Mouse (Mus musculus) hindbrain, embryonic 16.5 days (tissue): ENCODE data around the gene Prdx6. TPM values are rescaled to one million over a fixed set of nuclear protein-coding genes. Genes with fewer than 3 reads are reported as not detected.

Experiments
- ATAC-seq: fragments of 200-750 bp; cut with Nextera tagmentation; 2 replicates; pipeline ENCODE4 v1.8.0; 2017; ENCODE audit warnings: moderate TSS enrichment, moderate library complexity
- H3K27ac ChIP-seq: fragments of 300-500 bp; sonication (generic); 2 replicates; pipeline ENCODE4 v1.5.1; 2014; ENCODE audit warnings: low read depth, mild to moderate bottlenecking, control low read depth, low read length, moderate library complexity
- H3K27me3 ChIP-seq: fragments of 300-500 bp; sonication (generic); replicated peaks from 2 replicates; pipeline ENCODE4 v1.6.1; 2014; ENCODE audit warnings: low read length; ENCODE audit not compliant: control insufficient read depth, insufficient read depth
- H3K36me3 ChIP-seq: fragments of 300-500 bp; sonication (generic); 2 replicates; pipeline ENCODE4 v1.6.1; 2014; ENCODE audit warnings: mild to moderate bottlenecking, low read length, moderate library complexity, mixed read lengths; ENCODE audit not compliant: control insufficient read depth, insufficient read depth
- H3K4me1 ChIP-seq: fragments of 300-500 bp; sonication (generic); 2 replicates; pipeline ENCODE4 v1.6.1; 2014; ENCODE audit warnings: low read depth, low read length; ENCODE audit not compliant: control insufficient read depth, insufficient read depth
- H3K4me2 ChIP-seq: fragments of 300-500 bp; sonication (generic); 2 replicates; pipeline ENCODE4 v1.6.1; 2014; ENCODE audit warnings: mild to moderate bottlenecking, low read length, control low read depth, moderate library complexity
- H3K4me3 ChIP-seq: fragments of 300-500 bp; sonication (generic); 2 replicates; pipeline ENCODE4 v1.5.1; 2014; ENCODE audit warnings: mild to moderate bottlenecking, low read length, control low read depth, moderate library complexity
- H3K9ac ChIP-seq: fragments of 300-500 bp; sonication (generic); 2 replicates; pipeline ENCODE4 v1.6.1; 2014; ENCODE audit warnings: low read depth, mild to moderate bottlenecking, control low read depth, low read length, moderate library complexity
- H3K9me3 ChIP-seq: fragments of 300-500 bp; sonication (generic); 2 replicates; pipeline ENCODE4 v1.6.1; 2014; ENCODE audit warnings: mild to moderate bottlenecking, low read length, moderate library complexity; ENCODE audit not compliant: control insufficient read depth
- WGBS: fragments of 180-500 bp; shearing (Covaris S2); extraction: QIAGEN DNeasy Blood & Tissue Kit; methylation state at CpG from one replicate; pipeline ENCODE4 v1.1.7; 2014; 5-methylcytosine and 5-hydroxymethylcytosine counted together
- polyA plus RNA-seq: library from polyadenylated mRNA; unstranded; fragments of >200 nt; fragmentation: Nextera tagmentation; extraction: Ambion mirVana; gene quantifications from 2 replicates; pipeline ENCODE4 v1.2.1, GENCODE M21; 2015

Prdx6 gene
- polyA plus RNA-seq = 182 and 208 TPM in 2 replicates

DNA sequence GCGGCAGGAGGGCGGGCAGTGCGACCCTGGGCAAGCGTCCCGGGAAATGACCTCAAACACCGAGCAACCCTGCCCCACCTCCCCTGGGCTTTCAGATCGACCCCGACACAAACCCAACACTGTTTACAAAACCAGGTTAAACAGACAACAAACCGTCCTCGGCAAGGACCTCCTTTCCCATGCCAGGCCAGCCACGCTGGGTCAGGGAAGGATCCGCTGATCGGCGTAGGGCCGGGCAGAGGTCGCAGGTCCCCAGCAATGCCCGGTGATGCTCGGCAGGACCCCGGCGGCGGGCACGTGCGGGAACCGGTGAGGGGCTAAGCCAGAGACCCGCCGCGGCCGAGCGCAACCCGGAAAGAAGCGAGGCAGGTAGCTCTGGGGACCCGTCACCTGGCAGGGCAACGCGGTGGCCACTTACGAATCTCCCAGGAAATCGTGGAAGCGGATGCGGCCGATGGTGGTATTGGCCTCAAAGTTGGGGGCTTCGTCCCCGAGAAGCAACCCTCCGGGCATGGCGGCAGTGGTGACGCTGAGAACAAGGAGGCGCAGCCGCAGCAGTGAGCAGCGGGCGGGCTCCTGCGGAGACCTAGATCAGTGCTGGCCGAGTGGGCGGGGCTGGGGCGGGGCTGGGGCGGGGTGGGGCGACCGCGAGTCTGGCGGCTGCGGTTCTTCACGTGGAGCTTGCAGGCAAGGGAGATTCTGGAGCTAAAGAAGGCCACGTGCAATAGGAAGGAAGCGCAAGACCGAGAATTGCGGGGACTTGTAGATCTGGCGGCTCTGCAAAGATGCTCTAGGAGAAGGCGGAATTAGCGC is at the start of gene Prdx6:
Gene Prdx6, minus strand, starts transcription at position 616 of the 813 bp plus-strand sequence.
- peak; percentile 97 for ATAC-seq
- Histone ChIP-seq H3K27ac (peak within 1 kb of the TSS; percentile 5; the same call in 1 of the 2 replicates), H3K4me3 (peak within 1 kb of the TSS; percentile 68), H3K36me3 (no peaks in the 10 kb centered on the region; the same call in 1 of the 2 replicates), H3K4me2 (peak within 1 kb of the TSS; percentile 93), H3K9ac (peak within 1 kb of the TSS; percentile 82), H3K27me3 (no peaks in the 10 kb centered on the region), H3K4me1 (peaks cover 15% of the 10 kb centered on the region), H3K9me3 (no peaks in the 10 kb centered on the region)
- under 1% methylated on average over 66 of the region's 66 CpGs for WGBS

DNA sequence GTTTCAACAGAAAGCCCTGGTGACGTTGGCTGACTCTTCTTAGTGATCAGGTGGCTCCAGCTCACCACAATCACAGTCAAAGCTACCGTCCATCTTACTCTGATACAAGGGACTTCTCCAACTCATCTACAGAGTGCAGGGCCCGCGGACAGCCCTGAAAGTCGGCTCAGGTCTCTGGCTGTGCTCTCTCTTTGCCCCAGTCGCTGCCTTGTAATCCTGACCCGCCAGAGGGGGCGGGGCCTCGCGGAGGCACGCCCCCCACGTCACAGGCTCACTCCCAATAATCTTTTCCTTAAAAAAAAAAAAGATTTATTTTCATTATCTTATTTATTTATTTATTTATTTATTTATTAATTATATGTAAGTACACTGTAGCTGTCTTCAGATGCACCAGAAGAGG is 37.2 kb upstream of the Prdx6 start:
- Histone ChIP-seq H3K27me3 (no peaks in the 10 kb centered on the region), H3K4me2 (no peak overlapping the region), H3K36me3 (no peaks in the 10 kb centered on the region), H3K27ac (no peak overlapping the region), H3K9me3 (0 out of 2 replicates have a peak, but pooled peaks cover 3% of the 10 kb centered on the region), H3K9ac (no peak overlapping the region), H3K4me1 (no peaks in the 10 kb centered on the region), H3K4me3 (no peak overlapping the region)
- whole genome bisulfite sequencing = 56% methylated on average over 12 of the region's 12 CpGs
- ATAC-seq = no peak

DNA sequence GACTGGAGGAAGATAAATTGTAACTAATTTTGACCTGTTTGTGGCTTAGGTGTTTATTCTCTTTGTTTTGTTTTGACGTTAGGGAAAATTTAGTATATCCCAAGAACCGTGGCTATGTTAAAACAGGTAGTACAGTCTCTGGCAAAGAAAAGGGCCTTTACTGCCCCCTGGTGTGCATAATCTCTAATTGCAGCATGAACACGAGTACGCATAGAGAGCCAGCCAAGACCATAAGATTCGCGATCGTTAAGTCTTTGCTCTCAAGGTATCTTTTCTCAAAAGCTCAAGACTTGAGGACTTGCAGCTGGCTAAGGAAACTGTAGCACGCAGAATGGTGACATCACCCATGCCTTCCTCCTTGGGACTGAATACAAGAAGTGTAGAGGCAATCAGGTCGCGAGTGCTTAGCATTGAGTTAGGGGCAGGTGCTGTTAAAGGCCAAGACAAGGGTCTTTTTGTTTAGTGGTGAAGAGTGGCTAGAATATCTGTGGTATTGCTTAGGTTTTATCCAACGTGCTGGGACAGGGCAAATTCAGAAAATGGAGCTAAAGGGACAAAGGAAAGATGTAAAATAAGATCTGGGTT is 35.8 kb upstream of the Prdx6 start:
- Histone ChIP-seq H3K4me1 (no peaks in the 10 kb centered on the region), H3K4me2 (no peak overlapping the region), H3K9me3 (0 out of 2 replicates have a peak, but pooled peaks cover 3% of the 10 kb centered on the region), H3K27ac (no peak overlapping the region), H3K36me3 (no peaks in the 10 kb centered on the region), H3K4me3 (no peak overlapping the region), H3K9ac (no peak overlapping the region), H3K27me3 (no peaks in the 10 kb centered on the region)
- WGBS = 35% methylated on average over 11 of the region's 11 CpGs
- peak; percentile 80; the same call in 1 of the 2 replicates for ATAC-seq

DNA sequence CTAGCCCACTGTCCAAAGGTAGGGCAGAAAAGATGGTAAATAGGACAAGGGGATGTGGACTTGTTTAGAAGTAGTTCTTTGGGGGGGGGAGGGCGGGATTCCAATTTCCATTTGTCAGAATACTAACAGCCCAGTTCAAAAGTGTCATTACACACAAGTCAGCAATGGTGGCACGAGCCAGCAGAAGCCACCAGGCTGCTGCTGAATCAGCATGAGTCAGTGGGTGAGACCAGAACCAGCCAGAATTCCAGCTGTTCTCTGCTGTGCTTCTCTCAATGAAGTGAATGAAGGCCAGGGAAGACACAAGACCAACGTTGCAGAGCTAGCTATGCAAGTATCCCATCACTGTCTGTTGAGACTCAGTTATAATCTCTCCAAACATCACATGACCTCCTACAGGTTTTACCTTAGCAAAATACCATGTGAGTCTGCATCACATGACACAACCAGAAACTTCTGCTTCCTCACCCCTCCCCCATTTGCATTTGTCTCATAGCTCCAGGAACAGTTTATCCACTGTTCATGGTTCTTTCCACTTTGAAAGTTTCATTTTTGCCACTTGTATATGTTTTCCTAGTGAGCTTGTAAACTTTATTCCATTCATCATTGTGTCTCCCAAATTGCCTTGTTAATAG is 30.2 kb upstream of the Prdx6 start:
- Histone ChIP-seq H3K4me3 (no peak overlapping the region), H3K9ac (no peak overlapping the region), H3K4me1 (no peaks in the 10 kb centered on the region), H3K27ac (no peak overlapping the region), H3K36me3 (no peaks in the 10 kb centered on the region), H3K27me3 (no peaks in the 10 kb centered on the region), H3K4me2 (no peak overlapping the region), H3K9me3 (no peaks in the 10 kb centered on the region)
- no peak for ATAC-seq
- WGBS = 76% methylated on average over 3 of the region's 3 CpGs

- no peak overlapping the region for H3K27ac ChIP-seq
- H3K4me3 ChIP-seq = no peak overlapping the region
- ATAC-seq = no peak
- H3K4me1 ChIP-seq = no peaks in the 10 kb centered on the region
- H3K9me3 ChIP-seq = no peaks in the 10 kb centered on the region
- H3K4me2 ChIP-seq = no peak overlapping the region
- 69% methylated on average over 6 of the region's 6 CpGs for WGBS
- no peaks in the 10 kb centered on the region for H3K36me3 ChIP-seq
- H3K27me3 ChIP-seq = no peaks in the 10 kb centered on the region
- H3K9ac ChIP-seq = no peak overlapping the region
These were observed 28.4 kb upstream of the Prdx6 start for GRCm38 (mm10) chr1:161279244-161279908.

DNA sequence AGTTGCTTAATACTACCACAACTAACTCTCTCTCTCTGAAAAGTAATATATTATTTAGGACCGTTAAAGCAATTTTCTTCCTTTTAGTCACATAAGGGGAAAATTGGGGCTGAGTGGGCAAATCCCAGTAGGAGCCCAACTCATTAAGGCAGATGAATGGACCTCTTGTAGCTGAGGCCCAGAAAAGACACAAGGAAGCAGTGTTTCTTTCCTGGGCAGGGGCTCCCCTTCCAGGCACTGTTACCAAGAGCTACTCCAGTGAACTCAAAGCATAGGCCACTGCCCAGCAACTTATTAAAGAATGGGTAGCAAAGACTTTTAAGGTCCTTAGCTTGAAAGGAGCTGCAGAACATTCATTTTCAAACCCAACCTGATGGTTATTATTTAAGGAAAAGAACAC is 22.5 kb upstream of the Prdx6 start:
- WGBS = 38% methylated on average over 1 of the region's 1 CpGs
- Histone ChIP-seq H3K9me3 (no peaks in the 10 kb centered on the region), H3K27me3 (no peaks in the 10 kb centered on the region), H3K4me3 (no peak overlapping the region), H3K9ac (no peak overlapping the region), H3K27ac (no peak overlapping the region), H3K4me1 (no peaks in the 10 kb centered on the region), H3K4me2 (no peak overlapping the region), H3K36me3 (no peaks in the 10 kb centered on the region)
- peak; percentile 92 for ATAC-seq

DNA sequence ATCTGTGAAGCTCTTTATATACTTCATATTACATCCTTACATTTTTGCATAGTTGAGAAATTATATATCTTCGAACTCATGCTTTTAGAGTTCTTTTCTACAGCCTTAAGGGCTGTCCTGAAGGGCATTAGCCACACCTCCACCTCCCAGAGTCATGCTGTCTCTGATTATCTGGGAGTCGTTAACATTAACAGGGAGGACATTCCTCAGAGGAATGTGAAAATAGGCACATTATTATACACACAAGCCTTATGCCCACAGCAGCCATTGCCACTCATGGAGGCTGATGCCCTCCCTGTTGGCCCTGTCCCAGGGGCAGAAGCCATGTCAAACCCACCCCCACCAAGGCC is 20.4 kb upstream of the Prdx6 start:
- H3K4me1 ChIP-seq = no peaks in the 10 kb centered on the region
- no peaks in the 10 kb centered on the region for H3K36me3 ChIP-seq
- H3K27ac ChIP-seq = no peak overlapping the region
- no peaks in the 10 kb centered on the region for H3K27me3 ChIP-seq
- H3K9me3 ChIP-seq = no peaks in the 10 kb centered on the region
- no peak for ATAC-seq
- no peak overlapping the region for H3K4me3 ChIP-seq
- H3K4me2 ChIP-seq = no peak overlapping the region
- H3K9ac ChIP-seq = no peak overlapping the region
- WGBS = 69% methylated on average over 2 of the region's 2 CpGs

DNA sequence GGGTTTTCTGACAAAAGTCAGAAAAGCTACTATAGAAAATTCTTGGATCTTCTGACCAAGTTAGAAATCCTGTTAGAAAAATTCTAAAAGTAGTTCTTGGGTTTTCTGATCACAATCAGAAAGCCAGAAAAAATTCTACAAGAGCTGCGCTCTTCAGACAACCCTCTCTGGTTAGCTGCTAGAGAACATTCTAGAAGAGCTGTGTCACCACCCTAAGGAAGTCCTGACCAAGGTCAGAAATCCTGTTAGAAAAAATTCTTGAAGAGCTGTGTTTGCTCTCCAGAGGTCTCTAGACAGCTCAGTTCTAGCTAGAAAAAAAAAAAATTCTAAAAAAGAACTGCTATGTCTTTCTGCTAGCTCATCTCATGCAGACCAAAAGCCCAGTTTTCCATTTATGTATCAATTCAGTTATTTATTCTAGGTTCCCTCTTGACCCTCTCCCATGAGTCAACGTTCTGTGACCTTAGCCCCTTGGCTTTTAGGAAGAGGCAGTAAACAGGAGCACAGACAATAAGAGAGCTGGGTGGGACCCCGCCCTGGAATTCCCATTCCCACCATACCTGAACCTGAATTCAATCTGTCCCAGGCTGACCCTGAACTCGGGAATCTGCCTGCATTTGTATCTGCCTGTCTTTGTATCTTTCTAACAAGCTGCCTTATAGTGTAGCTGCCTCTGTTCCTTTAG is 19.9 kb upstream of the Prdx6 start:
- no peak overlapping the region for H3K27ac ChIP-seq
- H3K4me3 ChIP-seq = no peak overlapping the region
- no peaks in the 10 kb centered on the region for H3K36me3 ChIP-seq
- H3K9me3 ChIP-seq = no peaks in the 10 kb centered on the region
- ATAC-seq = no peak
- H3K4me2 ChIP-seq = no peak overlapping the region
- no peaks in the 10 kb centered on the region for H3K27me3 ChIP-seq
- no peaks in the 10 kb centered on the region for H3K4me1 ChIP-seq
- WGBS = 82% methylated on average over 4 of the region's 4 CpGs
- no peak overlapping the region for H3K9ac ChIP-seq
